Mouse (Mus musculus) T-helper 1 cell (primary cell): ENCODE measurements around the gene Bzw2.
"Not testable (repeated sequence)": the region's sequence is repeated elsewhere in the genome, so short reads cannot be mapped to it uniquely, and the experiment has no call there.

Experiments
- in situ Hi-C: fragments of 300-600 bp; cut with MboI, MseI; formaldehyde crosslinking; loops from one replicate; pipeline ENCODE4 v1.15.1; 2025; ENCODE audit warnings: high pct_unique_total_duplicates

Gene Bzw2

GRCm38 (mm10) chr12:36157638-36158308 is at the start of gene Bzw2:
Gene Bzw2, minus strand, starts transcription at chr12:36158080.
- in situ Hi-C loops = no loop called here

GRCm38 (mm10) chr12:36207072-36207799 is 49.4 kb upstream of the Bzw2 start:
- in situ Hi-C loops = no loop called here

- in situ Hi-C loops = not testable (repeated sequence)
Measured at GRCm38 (mm10) chr12:36205579-36206119, 47.8 kb upstream of the Bzw2 start.

- in situ Hi-C loops = loop anchor here (25.0 kb wide), 1 partner anchor 1242 kb away; no protein-coding TSS in a partner anchor
Measured at GRCm38 (mm10) chr12:36194976-36195375, 37.1 kb upstream of the Bzw2 start.

GRCm38 (mm10) chr12:36190343-36190742 is 32.5 kb upstream of the Bzw2 start:
- in situ Hi-C loops = loop anchor here (25.0 kb wide), 1 partner anchor 1247 kb away; no protein-coding TSS in a partner anchor

GRCm38 (mm10) chr12:36189610-36190009 is 31.7 kb upstream of the Bzw2 start:
- in situ Hi-C loops = loop anchor here (25.0 kb wide), 1 partner anchor 1248 kb away; no protein-coding TSS in a partner anchor

GRCm38 (mm10) chr12:36187081-36187480 is 29.2 kb upstream of the Bzw2 start:
- in situ Hi-C loops = loop anchor here (25.0 kb wide), 1 partner anchor 1250 kb away; no protein-coding TSS in a partner anchor

- in situ Hi-C loops = loop anchor here (25.0 kb wide), 1 partner anchor 1255 kb away; no protein-coding TSS in a partner anchor
Measured at GRCm38 (mm10) chr12:36182570-36182969, 24.7 kb upstream of the Bzw2 start.

GRCm38 (mm10) chr12:36177227-36177626 is 19.3 kb upstream of the Bzw2 start:
- in situ Hi-C loops = loop anchor here (25.0 kb wide), 1 partner anchor 1260 kb away; no protein-coding TSS in a partner anchor

GRCm38 (mm10) chr12:36165299-36165698 is 7.4 kb upstream of the Bzw2 start:
- in situ Hi-C loops = no loop called here

GRCm38 (mm10) chr12:36164126-36164791 is 6.4 kb upstream of the Bzw2 start:
- in situ Hi-C loops = no loop called here

GRCm38 (mm10) chr12:36157304-36157637 is 609 bp downstream of the Bzw2 start:
- in situ Hi-C loops = no loop called here

- in situ Hi-C loops = no loop called here
Measured at GRCm38 (mm10) chr12:36156637-36157303, 1.1 kb downstream of the Bzw2 start, which contains the start of gene Ankmy2. Gene Ankmy2, plus strand, starts transcription at chr12:36157114.

GRCm38 (mm10) chr12:36156101-36156636 is 1.7 kb downstream of the Bzw2 start:
- in situ Hi-C loops = no loop called here

GRCm38 (mm10) chr12:36155141-36155641 is 2.7 kb downstream of the Bzw2 start:
- in situ Hi-C loops = no loop called here

- in situ Hi-C loops = no loop called here
Measured at GRCm38 (mm10) chr12:36150737-36151136, 7.1 kb downstream of the Bzw2 start.

GRCm38 (mm10) chr12:36150265-36150664 is 7.6 kb downstream of the Bzw2 start:
- in situ Hi-C loops = no loop called here

GRCm38 (mm10) chr12:36146230-36147011 is 11.5 kb downstream of the Bzw2 start:
- in situ Hi-C loops = no loop called here

GRCm38 (mm10) chr12:36140401-36140800 is 17.5 kb downstream of the Bzw2 start:
- in situ Hi-C loops = no loop called here

GRCm38 (mm10) chr12:36137192-36137591 is 20.7 kb downstream of the Bzw2 start:
- in situ Hi-C loops = no loop called here
